Mouse (Mus musculus): ENCODE results near the gene Dapp1. TPM values are rescaled to one million over a fixed set of nuclear protein-coding genes. Genes with fewer than 3 reads are reported as not detected.

Gene Dapp1
- polyA plus RNA-seq, 1 experiment from 2014 or later, result 1.0 TPM

- H3K27ac ChIP-seq, result no peak overlapping the region
- 78% methylated on average over 10 of the region's 10 CpGs for WGBS
- no peaks in the 10 kb centered on the region for H3K36me3 ChIP-seq (replicated peaks)
- H3K9ac ChIP-seq, result no peak overlapping the region
- no peak for ATAC-seq (replicated peaks)
- no peak overlapping the region for H3K4me2 ChIP-seq
- H3K9me3 ChIP-seq, result no peaks in the 10 kb centered on the region
- peaks cover 21% of the 10 kb centered on the region for H3K4me1 ChIP-seq
- H3K4me3 ChIP-seq, result no peak overlapping the region
- no peaks in the 10 kb centered on the region for H3K27me3 ChIP-seq (replicated peaks)
Measured at GRCm38 (mm10) chr3:137950191-137950885, 31.0 kb downstream of the Dapp1 start.

DNA sequence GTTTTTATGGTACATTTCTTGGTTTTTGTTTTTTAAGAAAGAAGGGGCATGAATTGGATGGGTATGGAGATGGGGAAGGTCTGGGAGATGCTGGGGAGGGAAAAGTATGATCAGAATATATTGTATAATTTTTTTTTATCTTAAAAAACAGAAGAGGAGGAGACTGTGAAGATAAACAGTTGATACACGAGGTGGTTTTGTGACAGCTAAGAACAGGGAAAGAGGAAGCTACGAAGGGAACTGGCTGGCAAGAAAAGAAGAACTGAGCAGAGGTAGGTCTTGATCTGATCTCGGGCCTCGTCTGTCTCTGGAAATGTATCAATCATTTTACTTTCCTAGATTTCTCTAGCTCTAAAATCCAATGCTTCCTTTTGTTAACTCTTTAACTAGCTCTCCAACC lies 33.8 kb downstream of the Dapp1 start:
- 81% methylated on average over 4 of the region's 4 CpGs for whole genome bisulfite sequencing
- peaks cover 9% of the 10 kb centered on the region for H3K4me1 ChIP-seq
- no peaks in the 10 kb centered on the region for H3K27me3 ChIP-seq (replicated peaks)
- no peaks in the 10 kb centered on the region for H3K9me3 ChIP-seq
- no peak overlapping the region for H3K9ac ChIP-seq
- no peak overlapping the region for H3K4me3 ChIP-seq
- H3K27ac ChIP-seq, result no peak overlapping the region
- no peak for ATAC-seq (replicated peaks)
- H3K36me3 ChIP-seq (replicated peaks), result no peaks in the 10 kb centered on the region
- H3K4me2 ChIP-seq, result no peak overlapping the region

DNA sequence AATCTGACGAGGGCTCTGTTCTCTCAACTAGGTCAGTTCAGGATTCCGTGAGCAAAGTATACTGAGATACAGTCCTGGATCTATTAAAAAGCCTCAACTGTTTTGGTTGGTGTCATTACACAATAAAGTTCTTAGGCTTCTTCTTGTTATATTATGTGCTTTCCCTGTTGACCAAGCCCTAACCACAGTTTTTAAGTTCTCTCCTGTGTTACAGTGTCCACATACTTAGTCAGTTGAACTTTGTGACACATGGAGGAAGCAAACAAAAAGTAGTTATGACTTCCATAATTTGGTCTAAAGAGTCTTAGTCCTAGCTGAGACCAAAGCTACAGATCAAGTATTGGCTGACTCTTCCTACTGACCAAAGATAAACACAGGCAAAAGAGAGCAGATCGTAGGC lies 34.5 kb downstream of the Dapp1 start:
- peaks cover 2% of the 10 kb centered on the region for H3K4me1 ChIP-seq
- no peak overlapping the region for H3K9ac ChIP-seq
- WGBS, result 90% methylated on average over 3 of the region's 3 CpGs
- ATAC-seq (replicated peaks), result no peak
- no peaks in the 10 kb centered on the region for H3K36me3 ChIP-seq (replicated peaks)
- H3K27ac ChIP-seq, result no peak overlapping the region
- no peaks in the 10 kb centered on the region for H3K27me3 ChIP-seq (replicated peaks)
- H3K9me3 ChIP-seq, result no peaks in the 10 kb centered on the region
- H3K4me3 ChIP-seq, result no peak overlapping the region
- H3K4me2 ChIP-seq, result no peak overlapping the region

DNA sequence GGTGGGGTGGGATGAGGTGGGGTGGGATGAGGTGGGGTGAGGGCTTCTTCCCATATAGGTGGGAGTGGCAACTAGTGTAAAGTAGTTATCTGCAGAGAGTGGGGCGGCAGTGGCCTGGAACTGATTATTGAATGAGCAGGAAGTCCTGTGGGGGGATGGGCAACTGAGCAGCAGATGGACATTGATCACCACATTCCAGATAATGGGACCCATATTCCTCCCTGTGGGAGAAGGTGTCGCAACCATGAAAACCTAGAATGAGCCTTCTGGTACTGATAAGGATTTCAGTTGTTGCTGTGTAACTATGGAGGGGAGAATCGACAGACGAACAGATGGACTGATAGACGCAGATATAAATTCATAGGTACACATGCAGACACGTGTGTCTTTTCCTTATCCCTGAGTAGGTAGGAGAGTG lies 37.6 kb downstream of the Dapp1 start:
- Histone ChIP-seq H3K27me3 (replicated peaks) (no peaks in the 10 kb centered on the region), H3K27ac (no peak overlapping the region), H3K9ac (no peak overlapping the region), H3K4me2 (no peak overlapping the region), H3K4me3 (no peak overlapping the region), H3K9me3 (no peaks in the 10 kb centered on the region), H3K36me3 (replicated peaks) (no peaks in the 10 kb centered on the region), H3K4me1 (no peaks in the 10 kb centered on the region)
- 89% methylated on average over 6 of the region's 6 CpGs for WGBS
- no peak for ATAC-seq (replicated peaks)

DNA sequence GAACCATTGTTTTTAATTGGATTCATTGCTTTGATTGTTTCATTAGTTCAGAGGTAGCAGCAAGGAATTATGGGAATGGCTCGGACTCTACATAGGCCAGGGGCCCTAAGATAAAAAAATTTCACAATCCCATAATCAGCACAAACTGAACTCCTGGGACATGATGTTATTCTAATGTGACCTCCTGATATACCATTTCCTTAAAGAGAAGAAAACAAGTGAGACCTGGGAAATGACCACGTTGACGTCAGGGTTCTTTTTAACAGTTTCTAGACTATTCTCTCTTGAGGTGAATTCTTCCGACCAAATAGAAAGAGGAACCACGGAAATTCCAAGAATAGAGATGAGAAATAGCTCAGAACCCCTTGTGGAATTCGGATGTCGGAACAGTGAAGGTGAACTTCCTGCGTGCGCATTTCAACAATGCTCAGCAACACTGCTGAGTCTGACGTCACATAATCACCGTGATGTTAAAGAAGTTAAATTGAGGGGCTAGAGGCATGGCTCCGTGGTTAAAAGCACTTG lies 39.2 kb downstream of the Dapp1 start:
- no peak overlapping the region for H3K4me2 ChIP-seq
- no peak overlapping the region for H3K4me3 ChIP-seq
- H3K36me3 ChIP-seq (replicated peaks), result no peaks in the 10 kb centered on the region
- H3K27ac ChIP-seq, result no peak overlapping the region
- ATAC-seq (replicated peaks), result no peak
- H3K9ac ChIP-seq, result no peak overlapping the region
- no peaks in the 10 kb centered on the region for H3K27me3 ChIP-seq (replicated peaks)
- no peaks in the 10 kb centered on the region for H3K4me1 ChIP-seq
- H3K9me3 ChIP-seq, result no peaks in the 10 kb centered on the region
- WGBS, result 92% methylated on average over 12 of the region's 12 CpGs

DNA sequence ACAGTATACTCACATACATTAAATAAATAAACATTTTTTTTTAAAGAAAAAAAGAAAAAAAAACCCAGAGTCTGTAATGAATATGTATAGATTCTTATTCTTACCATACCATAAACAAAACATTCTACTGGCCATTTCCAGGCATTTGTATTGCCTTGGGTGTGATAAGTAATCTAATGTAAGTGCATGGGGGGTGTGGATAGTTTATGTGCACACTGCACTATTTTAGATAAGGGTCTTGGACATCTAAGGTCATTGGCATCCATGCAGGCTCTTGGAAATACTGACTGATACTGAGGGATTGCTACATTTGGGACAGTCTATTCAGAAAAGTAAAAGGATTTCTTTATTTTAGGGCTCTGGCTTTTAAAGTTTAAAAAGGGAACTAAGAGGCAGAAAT lies 39.8 kb downstream of the Dapp1 start:
- H3K36me3 ChIP-seq (replicated peaks), result no peaks in the 10 kb centered on the region
- H3K27me3 ChIP-seq (replicated peaks), result no peaks in the 10 kb centered on the region
- ATAC-seq (replicated peaks), result no peak
- no peak overlapping the region for H3K9ac ChIP-seq
- H3K4me3 ChIP-seq, result no peak overlapping the region
- no peaks in the 10 kb centered on the region for H3K9me3 ChIP-seq
- H3K27ac ChIP-seq, result no peak overlapping the region
- H3K4me1 ChIP-seq, result no peaks in the 10 kb centered on the region
- H3K4me2 ChIP-seq, result no peak overlapping the region

DNA sequence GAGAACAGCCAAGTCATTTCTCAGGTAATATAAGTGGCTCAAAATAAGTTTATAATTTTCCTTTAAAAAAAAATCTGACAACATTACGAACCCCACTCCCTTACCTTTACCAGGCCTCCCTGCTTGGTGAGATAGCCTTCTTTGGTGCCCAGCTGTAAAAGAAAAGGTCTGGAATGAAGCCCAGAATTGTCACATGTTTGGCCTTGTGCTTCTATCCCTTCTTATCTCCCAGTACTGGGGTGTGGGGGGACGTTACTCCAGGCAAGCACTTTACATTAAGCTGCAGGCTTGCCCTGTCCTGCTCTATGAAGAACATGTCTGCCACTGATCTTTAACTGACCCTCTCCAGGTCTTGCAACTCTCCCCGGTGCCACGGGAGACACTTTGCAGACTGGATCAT lies 40.6 kb downstream of the Dapp1 start:
- Histone ChIP-seq H3K36me3 (replicated peaks) (no peaks in the 10 kb centered on the region), H3K4me1 (no peaks in the 10 kb centered on the region), H3K4me2 (no peak overlapping the region), H3K27me3 (replicated peaks) (no peaks in the 10 kb centered on the region), H3K4me3 (no peak overlapping the region), H3K9me3 (no peaks in the 10 kb centered on the region), H3K27ac (no peak overlapping the region), H3K9ac (no peak overlapping the region)
- ATAC-seq (replicated peaks), result no peak
- 67% methylated on average over 4 of the region's 4 CpGs for WGBS

- no peak overlapping the region for H3K4me3 ChIP-seq
- ATAC-seq (replicated peaks), result peak; percentile 54
- 32% methylated on average over 6 of the region's 6 CpGs for WGBS
- no peak overlapping the region for H3K27ac ChIP-seq
- H3K4me2 ChIP-seq, result 0 out of 2 replicates have a peak overlapping the region, but pooled peaks have one; percentile 4
- H3K4me1 ChIP-seq, result no peaks in the 10 kb centered on the region
- no peaks in the 10 kb centered on the region for H3K27me3 ChIP-seq (replicated peaks)
- no peaks in the 10 kb centered on the region for H3K36me3 ChIP-seq (replicated peaks)
- H3K9me3 ChIP-seq, result no peaks in the 10 kb centered on the region
- H3K9ac ChIP-seq, result no peak overlapping the region
Measured at GRCm38 (mm10) chr3:137938608-137939007, 42.7 kb downstream of the Dapp1 start.

DNA sequence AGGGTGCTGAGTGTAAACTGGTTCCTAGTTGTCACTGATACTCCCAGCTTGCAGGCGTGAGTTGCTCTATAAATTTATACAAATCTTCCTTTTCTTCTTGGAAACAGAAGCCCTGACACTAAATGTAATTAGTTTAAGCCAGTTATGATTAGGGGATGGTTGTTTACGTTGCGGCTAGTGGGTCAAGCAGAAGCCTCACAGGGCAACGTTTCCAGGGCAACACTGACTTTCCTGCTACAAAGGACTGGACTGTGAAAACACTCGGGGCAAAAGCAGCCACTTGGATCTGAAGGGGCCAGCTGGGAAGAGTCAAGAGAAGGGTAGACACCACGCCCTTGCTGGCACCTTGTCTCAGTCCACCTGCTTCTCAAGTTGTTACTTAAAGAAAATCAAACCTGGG lies 44.8 kb downstream of the Dapp1 start:
- Histone ChIP-seq H3K36me3 (replicated peaks) (no peaks in the 10 kb centered on the region), H3K4me3 (no peak overlapping the region), H3K9ac (no peak overlapping the region), H3K27ac (0 out of 2 replicates have a peak overlapping the region, but pooled peaks have one; percentile 12), H3K27me3 (replicated peaks) (no peaks in the 10 kb centered on the region), H3K4me1 (no peaks in the 10 kb centered on the region), H3K4me2 (no peak overlapping the region), H3K9me3 (no peaks in the 10 kb centered on the region)
- no peak for ATAC-seq (replicated peaks)
- WGBS, result 27% methylated on average over 6 of the region's 6 CpGs

- no peaks in the 10 kb centered on the region for H3K27me3 ChIP-seq (replicated peaks)
- WGBS, result 36% methylated on average over 5 of the region's 5 CpGs
- H3K27ac ChIP-seq, result no peak overlapping the region
- H3K4me3 ChIP-seq, result no peak overlapping the region
- no peaks in the 10 kb centered on the region for H3K36me3 ChIP-seq (replicated peaks)
- no peak overlapping the region for H3K4me2 ChIP-seq
- H3K9me3 ChIP-seq, result no peaks in the 10 kb centered on the region
- H3K4me1 ChIP-seq, result no peaks in the 10 kb centered on the region
- no peak for ATAC-seq (replicated peaks)
- no peak overlapping the region for H3K9ac ChIP-seq
Measured at GRCm38 (mm10) chr3:137935570-137936525, 45.5 kb downstream of the Dapp1 start.

DNA sequence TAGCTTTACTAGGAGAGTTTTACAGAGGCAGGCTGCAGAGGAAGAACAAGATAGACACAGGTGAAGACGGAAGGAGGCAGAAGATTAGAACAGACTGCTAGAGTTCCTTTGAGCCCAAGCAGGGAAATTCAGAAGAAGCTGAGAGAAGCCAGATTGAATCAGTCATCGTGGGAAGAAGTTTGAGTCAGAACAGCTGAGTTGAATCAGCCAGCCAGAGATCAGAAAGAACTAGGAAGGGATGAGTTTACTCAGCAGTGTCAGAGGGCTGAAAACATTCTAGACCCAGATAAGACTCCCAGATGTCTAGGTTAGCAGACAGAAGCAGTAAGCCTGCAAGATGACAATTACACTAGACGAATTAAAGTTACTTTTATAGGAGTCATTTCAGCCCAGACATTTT lies 47.4 kb downstream of the Dapp1 start:
- H3K27me3 ChIP-seq (replicated peaks), result no peaks in the 10 kb centered on the region
- H3K27ac ChIP-seq, result no peak overlapping the region
- 0 out of 2 replicates have a peak, but pooled peaks cover 4% of the 10 kb centered on the region for H3K36me3 ChIP-seq (replicated peaks)
- no peak overlapping the region for H3K9ac ChIP-seq
- 86% methylated on average over 3 of the region's 3 CpGs for WGBS
- no peaks in the 10 kb centered on the region for H3K9me3 ChIP-seq
- no peak for ATAC-seq (replicated peaks)
- no peaks in the 10 kb centered on the region for H3K4me1 ChIP-seq
- no peak overlapping the region for H3K4me2 ChIP-seq
- no peak overlapping the region for H3K4me3 ChIP-seq

DNA sequence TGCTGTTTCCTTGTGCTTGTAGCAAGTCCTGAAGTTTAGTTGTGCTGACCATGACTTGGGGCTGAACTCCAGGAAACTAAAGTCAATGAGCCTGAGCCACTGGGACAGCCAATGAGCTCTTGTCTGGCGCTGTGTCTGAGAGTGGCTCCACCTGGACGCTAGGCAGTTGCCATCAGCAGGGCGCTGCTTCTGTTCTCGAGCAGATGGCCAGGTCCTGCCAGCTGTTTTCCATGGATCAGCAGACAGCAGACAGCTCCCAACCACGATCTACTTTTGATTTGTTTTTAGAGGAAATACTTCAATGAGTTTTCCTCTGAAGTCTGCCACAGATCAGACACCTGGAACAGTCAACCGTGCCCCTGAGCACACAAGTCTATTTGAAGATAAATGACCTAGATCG lies 48.6 kb downstream of the Dapp1 start:
- Histone ChIP-seq H3K36me3 (replicated peaks) (peaks cover 4% of the 10 kb centered on the region; the same call in 1 of the 2 replicates), H3K9me3 (no peaks in the 10 kb centered on the region), H3K9ac (no peak overlapping the region), H3K27ac (no peak overlapping the region), H3K4me1 (no peaks in the 10 kb centered on the region), H3K4me3 (no peak overlapping the region), H3K27me3 (replicated peaks) (no peaks in the 10 kb centered on the region), H3K4me2 (no peak overlapping the region)
- 78% methylated on average over 7 of the region's 7 CpGs for WGBS
- no peak for ATAC-seq (replicated peaks)

Data from midbrain, embryonic 15.5 days (tissue).